Mouse (Mus musculus) neural tube, embryonic 10.5 days (tissue): ENCODE measurements around the gene Gak.

Source experiments
- DNase-seq: peaks from one replicate; pipeline ENCODE4 v3.0.0-alpha.2; 2017; ENCODE audit warnings: low spot score; ENCODE audit errors: extremely low spot score

Gak gene

DNA sequence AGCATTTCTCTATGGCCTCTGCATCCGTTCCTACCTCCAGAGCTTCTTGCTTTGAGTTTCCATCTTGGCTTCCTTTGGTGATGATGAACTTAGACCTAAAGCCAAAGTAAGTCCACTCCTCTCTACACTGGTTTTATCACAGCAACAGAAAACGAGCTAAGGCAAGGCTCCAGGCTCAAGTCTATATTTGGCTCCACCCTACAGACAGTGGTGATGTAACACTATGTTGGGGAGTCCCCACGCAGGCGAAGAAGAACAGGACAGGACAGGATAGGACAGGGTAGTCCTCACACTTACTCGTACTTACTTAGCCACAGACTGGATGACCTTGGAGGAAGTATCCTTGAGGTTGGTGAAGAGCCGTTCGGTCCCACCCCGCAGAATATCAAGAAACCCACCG lies 27.0 kb downstream of the Gak start:
- no peak for DNase-seq

DNA sequence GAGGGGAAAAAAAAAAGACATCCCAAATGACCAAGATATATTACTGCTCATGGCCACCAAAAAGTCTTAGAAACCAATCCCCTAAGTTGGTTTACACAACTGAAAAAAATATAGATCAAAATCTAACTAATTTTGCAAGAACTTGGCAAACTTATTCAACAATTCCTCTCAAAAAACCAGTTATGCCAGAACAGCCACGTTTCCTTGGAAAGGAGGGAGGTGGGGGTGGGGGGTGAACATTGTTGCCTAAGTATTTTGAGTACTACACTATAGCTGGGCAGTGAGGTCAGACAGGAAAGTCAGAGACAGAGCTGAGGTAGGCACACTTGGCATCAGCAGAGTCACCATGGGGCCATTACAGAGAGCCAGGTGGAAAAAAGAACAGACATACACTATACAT lies 29.6 kb downstream of the Gak start:
- no peak for DNase-seq

DNA sequence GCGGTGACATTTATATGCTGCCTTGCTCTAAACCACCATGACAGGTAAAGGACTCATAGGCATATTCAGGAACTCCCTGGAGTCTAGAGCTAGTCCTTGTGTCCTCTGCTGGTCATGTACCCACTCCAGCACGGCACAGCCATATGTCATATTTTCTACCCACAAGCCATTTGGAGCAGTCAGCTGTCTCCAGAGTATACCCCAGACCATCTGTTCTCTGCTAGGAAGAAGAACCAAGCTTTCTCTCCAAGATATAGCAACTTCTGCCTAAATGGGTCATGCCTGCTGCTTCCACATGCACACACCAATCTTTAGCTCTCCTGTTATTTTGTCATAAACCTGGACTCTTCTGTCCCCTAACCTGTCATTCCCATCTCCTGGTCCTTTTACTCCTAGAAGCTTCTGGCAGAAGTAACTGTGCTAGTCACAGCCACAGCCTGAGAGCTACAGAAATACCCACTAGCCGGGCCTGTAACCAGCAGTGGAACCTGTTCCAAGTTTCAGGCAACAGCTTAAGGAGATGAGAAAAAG lies 48.1 kb downstream of the Gak start:
- DNase-seq = no peak

DNA sequence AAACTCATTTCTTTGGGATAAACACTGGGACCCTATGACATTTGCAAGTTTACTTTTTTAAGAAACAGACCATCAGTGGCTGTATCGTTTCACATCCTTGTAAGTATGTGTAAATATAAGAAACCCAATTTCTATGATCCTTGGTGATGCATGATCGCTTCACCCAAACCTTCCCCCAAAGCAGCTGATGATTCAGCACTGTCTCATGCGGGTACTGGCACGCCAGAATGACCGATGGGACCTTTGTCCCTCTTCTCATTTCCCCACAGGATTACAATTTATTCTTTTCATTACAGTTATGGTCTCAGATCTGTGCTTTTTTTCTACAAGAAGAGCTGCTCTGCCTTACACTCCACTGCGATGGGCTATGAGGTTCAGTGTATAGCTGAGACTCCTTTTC lies 56.5 kb downstream of the Gak start:
- DNase-seq = no peak

DNA sequence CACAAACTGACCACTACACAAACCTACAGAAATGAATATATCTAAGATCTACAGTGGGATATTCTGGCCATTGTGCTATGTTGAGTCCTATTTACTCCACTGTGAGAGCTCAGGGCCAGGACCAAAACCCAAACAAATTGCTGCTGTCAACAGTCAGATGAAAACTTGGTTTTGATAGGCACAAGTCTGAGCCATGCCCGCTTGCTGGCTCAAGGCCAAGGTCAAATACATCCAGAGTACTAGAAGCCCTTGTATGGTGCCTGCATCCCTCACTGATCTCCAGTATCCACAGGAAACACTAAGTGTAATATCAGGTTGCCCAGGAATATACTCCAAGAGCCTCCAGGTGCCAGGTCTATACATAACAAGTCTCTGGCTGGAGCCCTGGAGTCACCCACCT lies 58.6 kb downstream of the Gak start:
- no peak for DNase-seq

DNA sequence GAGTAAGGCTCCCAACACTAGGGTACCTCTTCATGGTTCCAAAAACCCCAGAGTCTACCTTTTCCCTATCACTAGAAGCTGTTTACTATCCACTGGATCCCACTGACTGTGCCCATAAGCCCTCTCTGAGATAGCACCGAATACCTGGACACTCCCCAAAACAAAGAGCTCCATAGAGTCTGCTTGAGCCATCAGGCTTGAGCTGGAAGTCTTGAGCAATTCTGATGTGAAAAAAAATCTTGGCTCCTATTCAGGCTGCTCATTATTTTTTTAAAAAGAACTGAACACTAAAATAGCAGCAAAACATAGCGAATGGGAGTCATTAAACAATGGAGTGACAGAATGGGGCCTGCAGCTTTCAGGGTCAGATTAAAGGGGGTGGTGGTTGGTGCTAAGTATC lies 62.5 kb downstream of the Gak start:
- DNase-seq = no peak

DNA sequence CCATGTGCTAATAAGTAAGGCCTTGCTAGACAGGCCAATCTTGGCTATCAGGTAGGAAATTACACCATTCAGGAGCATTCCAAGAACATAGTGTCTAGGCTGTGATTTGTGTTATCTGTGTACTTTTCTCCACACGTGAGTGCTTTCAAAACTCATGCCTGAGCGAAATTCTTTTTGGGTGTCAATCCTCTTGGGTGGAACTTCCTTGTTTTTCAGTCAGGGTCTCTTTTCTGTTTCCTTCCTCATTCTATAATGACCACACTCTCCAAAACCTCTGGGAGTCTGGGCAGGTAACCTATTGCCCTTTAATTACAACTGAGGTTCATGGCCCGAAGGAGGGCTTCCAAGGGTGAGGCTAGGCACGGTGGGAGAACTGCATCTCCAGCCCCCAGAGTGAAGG lies 63.0 kb downstream of the Gak start:
- DNase-seq = no peak

DNA sequence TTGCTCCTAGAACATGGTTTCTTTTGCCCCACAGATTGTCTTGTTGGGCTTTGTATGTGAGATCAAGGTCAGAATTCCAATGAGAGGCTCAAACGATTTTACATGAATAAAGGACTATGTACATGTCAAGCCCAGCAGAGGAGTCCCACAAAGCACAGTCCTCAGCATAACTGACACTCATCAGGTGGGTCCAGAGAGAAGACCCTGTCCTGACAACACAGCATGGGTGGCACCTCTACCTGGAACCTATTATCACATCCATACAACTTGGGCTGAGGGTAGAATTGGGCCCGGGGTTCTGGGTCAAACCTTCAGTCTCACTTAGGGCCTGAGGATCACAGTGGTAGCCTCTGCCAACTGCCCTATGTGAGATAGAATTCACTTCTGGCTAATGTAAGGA lies 64.2 kb downstream of the Gak start:
- no peak for DNase-seq

DNA sequence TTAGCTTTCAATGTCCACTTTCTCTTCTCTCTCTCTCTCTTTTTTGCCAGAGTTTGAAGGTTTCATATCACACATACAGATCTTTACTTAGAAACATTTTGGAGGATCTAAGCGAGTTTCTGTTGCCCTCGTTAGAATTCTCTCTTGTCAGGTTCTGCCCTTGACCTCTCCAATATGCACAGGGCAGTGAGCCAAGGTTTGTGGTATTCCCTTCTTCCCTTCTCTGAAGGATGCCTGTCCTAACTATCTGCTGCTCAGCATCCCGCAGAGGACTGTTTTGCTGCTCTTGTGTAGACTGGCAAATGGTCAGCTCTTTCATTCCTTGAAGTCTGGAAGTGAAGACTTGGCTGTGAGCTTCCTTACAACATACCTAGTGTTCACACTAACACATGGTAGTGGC lies 65.2 kb downstream of the Gak start:
- no peak for DNase-seq

DNA sequence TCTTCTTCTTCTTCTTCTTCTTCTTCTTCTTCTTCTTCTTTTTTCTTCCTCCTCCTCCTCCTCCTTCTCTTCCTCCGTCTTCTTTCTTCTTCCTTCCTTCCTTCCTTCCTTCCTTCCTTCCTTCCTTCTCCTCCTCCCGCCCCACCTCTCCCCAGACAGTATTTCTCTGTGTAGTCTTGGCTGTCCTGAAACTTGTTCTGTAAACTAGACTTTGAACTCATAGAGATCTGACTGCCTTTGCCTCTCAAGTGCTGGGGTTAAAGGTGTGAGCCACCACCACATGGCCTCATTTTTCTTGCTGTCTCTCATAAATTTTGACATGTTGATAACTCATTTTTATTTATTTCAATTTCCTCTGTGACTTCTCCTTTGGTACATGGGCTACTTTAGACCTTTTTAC lies 67.1 kb downstream of the Gak start:
- DNase-seq = no peak

DNA sequence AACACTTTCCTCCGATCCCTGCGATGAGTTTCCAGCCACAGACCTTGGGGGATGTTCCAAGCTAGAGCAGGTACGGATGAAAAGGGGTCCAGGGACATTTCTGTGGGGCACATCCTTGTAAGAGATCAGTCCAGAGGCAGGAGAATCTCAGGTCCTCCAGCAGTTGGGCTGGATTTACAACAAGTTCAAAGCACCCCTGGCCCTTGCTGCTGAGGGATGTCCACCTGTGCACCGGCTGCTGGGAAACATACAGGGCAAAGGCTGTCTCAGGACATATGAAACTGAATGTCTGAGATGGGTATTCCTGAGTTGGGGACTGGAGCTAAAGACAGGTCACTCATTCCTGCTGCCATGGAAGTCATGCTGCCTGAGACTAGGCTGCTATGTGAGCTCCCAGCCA lies 72.6 kb downstream of the Gak start:
- DNase-seq = no peak

DNA sequence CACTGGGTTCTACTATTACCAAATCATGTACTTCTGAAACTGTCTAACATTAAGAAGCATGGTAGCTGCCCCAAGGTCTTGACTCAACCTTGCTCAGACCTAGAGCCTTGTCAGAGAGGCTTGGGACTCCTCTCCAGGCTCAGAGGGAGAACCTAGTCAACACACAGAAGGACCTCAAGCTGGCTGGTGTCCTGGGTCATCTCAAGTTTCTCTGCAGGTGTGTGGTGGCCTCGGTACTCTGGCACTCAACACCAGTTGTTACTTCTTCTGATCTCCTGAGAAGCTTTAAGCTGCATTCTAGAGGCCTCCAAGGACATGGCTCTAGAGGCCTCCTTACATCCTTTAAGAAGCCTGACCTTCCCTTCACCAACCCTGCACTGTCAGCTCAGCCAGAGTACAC lies 75.5 kb downstream of the Gak start:
- DNase-seq = no peak

DNA sequence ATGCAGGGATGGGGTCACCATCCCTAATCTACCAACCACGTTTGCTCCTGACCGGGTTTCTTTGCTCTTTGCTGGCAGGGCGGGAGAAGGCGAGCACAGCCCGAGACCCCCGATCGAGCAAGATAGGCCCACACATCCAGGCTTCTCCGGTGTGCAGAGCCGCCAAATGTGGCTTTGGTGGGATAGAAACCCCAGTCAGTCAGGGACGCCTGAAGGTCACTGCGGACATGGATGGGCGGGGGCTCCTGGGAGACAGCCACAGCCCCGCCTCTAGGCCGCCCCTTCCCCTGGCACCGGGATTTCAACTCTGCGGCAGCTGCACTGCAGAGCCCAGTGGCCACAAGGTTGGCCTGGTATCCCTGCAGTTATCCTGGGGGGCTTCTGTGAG lies 79.4 kb downstream of the Gak start:
- peak; percentile 23 for DNase-seq

DNA sequence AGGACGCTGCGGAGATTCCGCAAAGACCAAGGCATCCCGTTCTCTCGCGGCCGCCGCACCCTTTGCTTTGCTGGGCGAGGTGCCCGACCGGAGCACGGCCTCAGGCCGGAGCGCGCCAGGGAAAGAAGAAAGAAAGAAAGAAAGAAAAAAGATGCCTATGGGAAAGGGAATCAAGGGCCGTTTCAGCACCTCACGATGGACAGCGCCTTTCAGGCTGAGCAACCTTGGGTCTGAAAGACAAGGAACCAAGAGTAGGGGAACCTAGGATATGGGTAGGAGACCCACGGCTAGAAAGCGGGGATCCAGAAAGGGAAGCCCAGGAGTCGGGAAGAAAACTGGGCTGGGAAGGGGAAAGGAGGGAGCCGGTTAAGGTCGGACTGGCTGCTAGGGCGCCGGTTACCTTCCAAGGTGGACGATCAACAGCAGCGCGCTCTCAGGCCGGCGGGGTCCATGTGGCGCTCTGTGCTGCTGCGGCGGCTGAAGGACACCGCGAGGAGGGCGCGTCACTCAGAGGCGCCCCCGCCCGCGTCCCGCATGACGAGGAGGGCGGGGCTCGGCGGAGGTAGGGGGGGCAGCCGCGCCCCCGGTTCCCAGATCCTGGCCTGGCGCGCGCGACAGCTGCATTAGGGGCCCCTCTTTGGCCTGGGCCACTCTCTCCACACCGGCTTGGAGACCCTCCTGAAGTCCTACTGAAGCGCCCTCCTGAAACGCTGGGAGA lies 79.9 kb downstream of the Gak start, which contains the start of gene Cplx1:
TSS of gene Cplx1 (minus strand) at position 536 of the 718 bp plus-strand sequence.
- DNase-seq = peak; percentile 76

DNA sequence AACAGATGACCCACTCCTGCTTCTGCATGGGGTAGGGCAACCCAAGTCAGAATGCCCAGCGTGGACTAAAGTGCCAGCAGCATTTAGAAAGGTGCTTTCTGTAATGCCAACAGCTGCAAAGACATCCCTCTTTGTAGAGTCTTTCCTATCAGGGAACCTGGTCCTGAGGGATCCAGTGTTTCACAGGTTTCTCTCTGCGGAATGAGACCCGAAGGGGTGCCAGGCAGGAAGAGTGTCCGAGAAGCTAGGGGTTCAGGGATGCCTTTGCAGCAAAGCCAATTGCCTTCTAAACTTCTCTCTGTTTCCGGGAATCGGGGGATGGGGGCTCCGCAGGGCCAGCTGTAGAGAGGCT lies 80.4 kb downstream of the Gak start:
- DNase-seq = peak; percentile 15

DNA sequence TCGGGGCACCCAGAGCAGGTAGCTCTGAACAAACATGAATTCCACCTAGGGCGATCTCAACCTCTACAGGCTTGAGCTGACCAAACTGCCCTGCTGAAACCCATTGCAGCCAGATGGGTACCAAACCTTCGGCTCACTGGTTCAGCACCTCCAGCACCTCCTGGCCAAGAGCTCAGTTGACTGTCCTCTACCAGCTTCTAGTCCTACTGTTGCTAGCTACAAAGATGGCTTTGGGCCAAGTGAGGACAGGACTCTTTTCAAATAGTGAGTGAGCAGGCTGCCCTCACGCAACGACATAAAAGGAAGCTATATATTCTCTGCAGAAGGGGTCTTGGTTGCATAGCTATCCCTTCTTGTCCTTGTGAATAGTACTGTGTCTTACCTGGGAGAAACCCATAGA lies 81.9 kb downstream of the Gak start:
- DNase-seq = no peak

DNA sequence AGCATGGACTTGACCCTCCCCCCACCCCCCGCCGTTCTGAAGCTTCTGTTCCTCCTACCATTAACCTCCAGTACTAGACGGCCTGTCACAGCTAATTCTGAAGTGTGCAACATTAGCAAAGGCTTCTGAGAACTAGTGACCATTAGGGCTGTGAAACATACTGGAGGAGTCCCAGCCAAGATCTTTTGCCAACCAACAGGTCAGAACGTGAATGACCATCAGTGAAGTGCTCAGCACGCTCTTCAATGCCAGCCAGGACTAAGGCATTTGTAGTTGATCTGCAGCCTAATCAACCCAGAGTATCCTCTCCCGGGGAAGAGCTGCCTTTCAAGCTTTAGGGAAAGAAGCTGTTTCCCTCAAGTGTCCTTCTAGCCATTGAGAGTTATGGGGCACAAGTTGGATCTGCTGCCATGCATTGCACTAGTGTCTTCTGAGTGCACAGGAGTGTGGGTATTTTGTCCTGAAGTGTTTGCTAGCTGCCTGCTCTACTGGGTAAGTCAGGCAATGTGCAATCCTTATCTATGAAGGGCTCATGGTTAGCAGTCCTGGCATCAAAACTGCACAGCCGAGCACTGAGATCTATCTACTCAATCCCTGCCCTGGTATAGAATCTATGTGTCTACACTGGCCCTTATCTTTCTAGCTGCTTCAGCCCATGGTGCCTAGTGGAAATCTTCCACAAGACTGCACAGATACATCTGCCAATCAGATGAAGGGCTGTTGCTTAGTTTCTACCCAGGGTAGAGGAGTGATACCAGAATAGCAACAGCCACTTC lies 85.9 kb downstream of the Gak start:
- DNase-seq = no peak

DNA sequence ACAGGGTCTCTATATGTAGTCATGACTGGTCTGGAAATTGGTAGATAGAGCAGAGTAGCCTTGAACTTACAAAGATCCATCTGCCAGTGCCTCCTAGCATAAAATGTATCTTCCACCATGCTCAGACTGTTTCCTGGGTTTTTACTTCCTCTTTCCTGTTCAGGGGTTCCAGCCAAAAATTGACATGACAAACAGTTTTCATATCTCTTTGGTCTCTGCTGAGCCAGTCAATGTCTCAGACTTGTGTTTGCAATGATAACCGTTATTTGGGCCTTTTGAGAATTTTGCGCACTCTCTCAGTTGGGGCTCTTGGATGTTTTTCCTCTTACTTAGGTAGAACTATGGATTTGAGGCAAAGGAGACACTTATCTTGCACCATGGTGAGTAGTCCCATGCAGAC lies 95.4 kb downstream of the Gak start:
- DNase-seq = no peak

DNA sequence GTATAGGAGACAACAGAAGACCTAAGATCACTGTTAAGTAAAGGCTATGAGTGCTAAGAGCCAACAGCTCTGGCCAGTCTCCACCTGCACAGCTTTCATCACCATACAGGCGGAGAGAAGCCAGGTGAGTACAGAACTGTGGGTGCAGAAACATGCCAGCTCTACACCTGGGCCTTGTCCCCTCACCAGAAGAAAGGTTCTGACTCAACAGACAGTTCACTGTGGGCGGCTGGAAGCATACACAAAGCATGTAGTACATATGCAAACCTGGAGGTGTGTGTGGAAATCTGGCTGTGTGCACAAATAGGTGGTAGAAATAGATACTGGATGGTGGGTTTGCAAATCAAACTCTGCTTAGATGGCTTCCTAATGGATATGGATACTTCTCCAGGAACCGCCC lies 107.0 kb downstream of the Gak start:
- no peak for DNase-seq

DNA sequence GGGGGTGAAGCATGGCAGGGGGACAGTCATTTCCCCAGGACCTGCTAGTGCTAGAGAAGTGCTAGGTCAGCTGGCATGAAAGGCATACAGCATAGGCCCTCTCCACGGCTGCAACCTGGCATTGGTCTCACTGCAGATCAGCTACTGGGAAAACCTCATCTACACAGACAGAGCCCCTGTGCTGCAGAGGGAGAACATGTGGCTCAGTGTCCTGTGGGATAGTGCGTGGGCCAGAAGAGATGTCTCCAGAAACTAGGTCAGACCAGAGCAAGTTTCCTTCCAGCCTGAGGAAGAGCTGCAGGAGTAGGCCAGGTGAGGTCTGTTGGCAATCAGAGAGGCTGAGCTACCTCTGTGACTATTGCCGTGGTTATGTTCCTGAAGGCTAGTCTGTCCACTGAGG lies 107.7 kb downstream of the Gak start:
- no peak for DNase-seq

DNA sequence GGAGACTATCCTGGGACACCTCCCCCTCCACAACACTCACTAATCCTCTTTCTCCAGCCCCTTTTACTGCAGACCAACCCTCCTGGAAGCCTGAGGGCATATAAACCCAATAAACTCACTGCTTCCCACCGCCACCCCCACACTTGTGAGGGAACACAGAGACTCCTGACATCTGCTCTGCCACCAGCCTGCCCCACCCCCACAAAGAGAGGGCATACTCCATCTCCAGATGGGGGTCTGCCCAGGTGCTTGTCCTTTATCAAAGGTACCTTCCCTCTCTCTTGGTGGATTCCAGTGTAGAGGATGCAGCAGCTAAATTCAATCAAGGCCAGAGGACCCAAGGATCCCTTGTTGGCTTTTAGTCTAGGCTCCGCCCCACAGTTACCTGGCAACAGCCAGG lies 108.5 kb downstream of the Gak start:
- DNase-seq = no peak

DNA sequence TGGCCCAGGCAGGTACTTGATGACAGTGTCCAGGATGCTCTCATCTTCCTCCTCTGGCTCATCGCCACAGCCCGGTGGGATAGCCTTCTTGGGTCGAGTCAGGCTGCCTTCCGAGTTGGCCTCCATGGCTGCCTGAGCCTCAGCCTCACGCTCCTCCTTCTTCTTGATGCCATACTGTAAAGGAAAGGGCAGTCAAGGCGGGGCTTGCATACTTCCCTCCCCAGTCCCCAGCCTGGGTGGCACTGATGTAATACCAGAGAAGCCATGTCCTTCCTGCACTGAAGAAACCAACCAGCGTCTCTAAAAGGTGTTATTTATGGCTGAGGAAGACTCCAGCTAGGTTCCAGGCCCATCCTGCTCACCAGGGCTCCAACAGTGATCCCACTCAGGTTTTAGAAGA lies 109.4 kb downstream of the Gak start:
- no peak for DNase-seq
